Mouse (Mus musculus) heart, adult 2 months (tissue): ENCODE measurements around the gene Zfhx3. TPM values are rescaled to one million over a fixed set of nuclear protein-coding genes. Genes with fewer than 3 reads are reported as not detected.
A peak's percentile ranks its signal among the peaks of the same experiment; 100 is the strongest.

ENCODE experiments used
- DNase-seq, 2 experiments: peaks; one replicate each; pipeline ENCODE4 v3.0.0; 2021
- H3K27ac ChIP-seq: fragments of 200-600 bp; 2 replicates; pipeline ENCODE4 v1.8.1; 2022
- H3K27me3 ChIP-seq: fragments of 200-500 bp; 2 replicates; pipeline ENCODE4 v1.6.1; 2012; ENCODE audit warnings: mild to moderate bottlenecking, low read length, inconsistent platforms, mixed read lengths; ENCODE audit not compliant: control insufficient read depth, insufficient read depth
- H3K36me3 ChIP-seq: fragments of 200-500 bp; 2 replicates; pipeline ENCODE4 v1.6.1; 2012; ENCODE audit warnings: low read length, inconsistent platforms; ENCODE audit not compliant: control insufficient read depth, insufficient read depth
- H3K4me1 ChIP-seq: fragments of 200-500 bp; 2 replicates; pipeline ENCODE4 v1.6.1; 2011; ENCODE audit warnings: low read length; ENCODE audit not compliant: control insufficient read depth, insufficient read depth
- H3K4me3 ChIP-seq: fragments of 200-600 bp; 2 replicates; pipeline ENCODE4 v1.8.1; 2022
- H3K79me2 ChIP-seq: fragments of 200-500 bp; replicated peaks from 2 replicates; pipeline ENCODE4 v1.6.1; 2012; ENCODE audit warnings: mild to moderate bottlenecking, inconsistent platforms, low read length, moderate library complexity, mixed read lengths; ENCODE audit not compliant: control insufficient read depth, insufficient read depth
- H3K9ac ChIP-seq: fragments of 200-500 bp; 2 replicates; pipeline ENCODE4 v1.6.1; 2012; ENCODE audit warnings: low read depth, mild to moderate bottlenecking, control low read depth, inconsistent platforms, low read length, mixed read lengths
- CTCF ChIP-seq: fragments of 200-600 bp; IDR thresholded peaks from 2 replicates; pipeline ENCODE4 v1.8.1; 2022; ENCODE audit warnings: antibody characterized with exemption, mild to moderate bottlenecking, moderate library complexity
- EP300 ChIP-seq: fragments of 200-500 bp; IDR thresholded peaks from 2 replicates; pipeline ENCODE4 v1.6.1; 2011; ENCODE audit warnings: low read depth, low read length, control low read depth; ENCODE audit not compliant: insufficient read depth
- POLR2A ChIP-seq: fragments of 200-500 bp; IDR thresholded peaks from 2 replicates; pipeline ENCODE4 v1.6.1; 2011; ENCODE audit warnings: mild to moderate bottlenecking, low read depth, low read length, control low read depth; ENCODE audit not compliant: insufficient read depth
- WGBS: fragments of 180-500 bp; shearing (Covaris S2); methylation state at CpG from one replicate; pipeline ENCODE4 v1.1.7; 2018; 5-methylcytosine and 5-hydroxymethylcytosine counted together
- intact Hi-C: fragments of 180-260 bp; cut with DNase I; formaldehyde crosslinking; loops from one replicate; pipeline ENCODE4 v1.15.1; 2025
- polyA plus RNA-seq: library from polyadenylated mRNA; depleted of rRNA; stranded (reverse); fragments of >200 nt; gene quantifications from 2 replicates; pipeline ENCODE4 v1.2.3, GENCODE M21; 2012
- total RNA-seq, 2 experiments: library from RNA; stranded (reverse); gene quantifications; 2 replicates each; pipeline ENCODE4 v1.2.3; 2021

Gene Zfhx3
- total and polyA plus RNA-seq, 3 experiments, result 1.8 to 8.3 (median 6.9) TPM

- intact Hi-C loops, result no loop called here
- Histone ChIP-seq H3K9ac (no peak overlapping the region), H3K36me3 (no peaks in the 10 kb centered on the region), H3K79me2 (no peaks in the 10 kb centered on the region), H3K4me3 (no peak overlapping the region), H3K27ac (no peak overlapping the region), H3K4me1 (no peaks in the 10 kb centered on the region), H3K27me3 (no peaks in the 10 kb centered on the region)
- WGBS, result 81% methylated on average over 2 of the region's 2 CpGs
- TF ChIP-seq EP300 (no peak), CTCF (peak; percentile 29; the same call in 1 of the 2 replicates), POLR2A (no peak)
- DNase-seq, result no peak
Observed at GRCm38 (mm10) chr8:108025249-108025648, 82.8 kb downstream of the Zfhx3 start.

- DNase-seq, result no peak
- Histone ChIP-seq H3K9ac (no peak overlapping the region), H3K36me3 (no peaks in the 10 kb centered on the region), H3K79me2 (no peaks in the 10 kb centered on the region), H3K27ac (no peak overlapping the region), H3K27me3 (no peaks in the 10 kb centered on the region), H3K4me1 (no peaks in the 10 kb centered on the region), H3K4me3 (no peak overlapping the region)
- 64% methylated on average over 11 of the region's 11 CpGs for WGBS
- intact Hi-C loops, result no loop called here
- no peak for TF ChIP-seq POLR2A
- TF ChIP-seq CTCF, result no peak
- no peak for TF ChIP-seq EP300
Observed at GRCm38 (mm10) chr8:108026557-108027440, 84.4 kb downstream of the Zfhx3 start.

- no peaks in the 10 kb centered on the region for H3K79me2 ChIP-seq
- H3K9ac ChIP-seq, result no peak overlapping the region
- no peak for TF ChIP-seq EP300
- no peak for TF ChIP-seq POLR2A
- TF ChIP-seq CTCF, result no peak
- no peaks in the 10 kb centered on the region for H3K36me3 ChIP-seq
- no peaks in the 10 kb centered on the region for H3K27me3 ChIP-seq
- H3K27ac ChIP-seq, result no peak overlapping the region
- no peak for DNase-seq
- H3K4me1 ChIP-seq, result no peaks in the 10 kb centered on the region
- intact Hi-C loops, result no loop called here
- 36% methylated on average over 20 of the region's 20 CpGs for WGBS
- H3K4me3 ChIP-seq, result no peak overlapping the region
Observed at GRCm38 (mm10) chr8:108027561-108028025, 85.1 kb downstream of the Zfhx3 start.

GRCm38 (mm10) chr8:108028440-108028839, 86.0 kb downstream of the Zfhx3 start:
- Histone ChIP-seq H3K27ac (no peak overlapping the region), H3K9ac (no peak overlapping the region), H3K36me3 (no peaks in the 10 kb centered on the region), H3K4me3 (no peak overlapping the region), H3K27me3 (no peaks in the 10 kb centered on the region), H3K79me2 (no peaks in the 10 kb centered on the region), H3K4me1 (no peaks in the 10 kb centered on the region)
- intact Hi-C loops, result no loop called here
- DNase-seq, result no peak
- 75% methylated on average over 8 of the region's 8 CpGs for WGBS
- TF ChIP-seq CTCF (no peak), POLR2A (no peak), EP300 (no peak)

- Histone ChIP-seq H3K36me3 (no peaks in the 10 kb centered on the region), H3K27me3 (no peaks in the 10 kb centered on the region), H3K4me1 (no peaks in the 10 kb centered on the region), H3K9ac (no peak overlapping the region), H3K4me3 (no peak overlapping the region), H3K27ac (no peak overlapping the region), H3K79me2 (no peaks in the 10 kb centered on the region)
- DNase-seq, result no peak
- whole genome bisulfite sequencing, result 78% methylated on average over 3 of the region's 3 CpGs
- intact Hi-C loops, result no loop called here
- no peak for TF ChIP-seq EP300
- no peak for TF ChIP-seq POLR2A
- no peak for TF ChIP-seq CTCF
Observed at GRCm38 (mm10) chr8:108031159-108031558, 88.7 kb downstream of the Zfhx3 start.

GRCm38 (mm10) chr8:108034070-108034469, 91.6 kb downstream of the Zfhx3 start:
- Histone ChIP-seq H3K79me2 (no peaks in the 10 kb centered on the region), H3K27me3 (no peaks in the 10 kb centered on the region), H3K36me3 (no peaks in the 10 kb centered on the region), H3K27ac (no peak overlapping the region), H3K9ac (no peak overlapping the region), H3K4me3 (no peak overlapping the region), H3K4me1 (no peaks in the 10 kb centered on the region)
- TF ChIP-seq CTCF, result no peak
- no peak for TF ChIP-seq POLR2A
- TF ChIP-seq EP300, result no peak
- no peak for DNase-seq
- intact Hi-C loops, result no loop called here
- 62% methylated on average over 3 of the region's 3 CpGs for WGBS
